Mouse (Mus musculus): Measurements from ENCODE around the gene Gm28051. TPM values are rescaled to one million over a fixed set of nuclear protein-coding genes. Genes with fewer than 3 reads are reported as not detected.

Gene Gm28051
- polyA plus RNA-seq, 1 experiment, result 0.13 TPM

GRCm38 (mm10) chr12:102703111-102703412 lies 54.5 kb downstream of the Gm28051 start:
- H3K36me3 ChIP-seq (ENCODE audit: control insufficient read depth, insufficient read depth), result no peaks in the 10 kb centered on the region
- no peak overlapping the region for H3ac ChIP-seq (ENCODE audit: control insufficient read depth, insufficient read length, low read depth)
- TF ChIP-seq MAX (IDR thresholded peaks at IDR 0.05), result no peak
- no peak for TF ChIP-seq USF1 (IDR thresholded peaks at IDR 0.05; ENCODE audit: low read depth)
- no peak for TF ChIP-seq CTCF (IDR thresholded peaks at IDR 0.05; ENCODE audit: control insufficient read depth, insufficient read depth, insufficient read length)
- TF ChIP-seq MYOG (IDR thresholded peaks at IDR 0.05; ENCODE audit: control insufficient read depth, extremely low read depth, insufficient read length), result no peak
- no peak for TF ChIP-seq CEBPB (IDR thresholded peaks at IDR 0.05; ENCODE audit: low read depth)
- no peak for TF ChIP-seq FOSL1 (IDR thresholded peaks at IDR 0.05; ENCODE audit: insufficient read depth, low read length, poor library complexity, severe bottlenecking)
- TF ChIP-seq MYOD1 (IDR thresholded peaks at IDR 0.05; ENCODE audit: control insufficient read depth, insufficient read length, low read depth), result no peak
- H3K79me3 ChIP-seq (ENCODE audit: low read depth), result no peaks in the 10 kb centered on the region
- H3K27me3 ChIP-seq (ENCODE audit: control insufficient read depth, insufficient read depth, insufficient read length), result no peaks in the 10 kb centered on the region
- H3K4me3 ChIP-seq (ENCODE audit: insufficient read depth, poor library complexity, severe bottlenecking), result no peak overlapping the region
- H3K79me2 ChIP-seq (ENCODE audit: control insufficient read depth, insufficient read depth), result no peaks in the 10 kb centered on the region

DNA sequence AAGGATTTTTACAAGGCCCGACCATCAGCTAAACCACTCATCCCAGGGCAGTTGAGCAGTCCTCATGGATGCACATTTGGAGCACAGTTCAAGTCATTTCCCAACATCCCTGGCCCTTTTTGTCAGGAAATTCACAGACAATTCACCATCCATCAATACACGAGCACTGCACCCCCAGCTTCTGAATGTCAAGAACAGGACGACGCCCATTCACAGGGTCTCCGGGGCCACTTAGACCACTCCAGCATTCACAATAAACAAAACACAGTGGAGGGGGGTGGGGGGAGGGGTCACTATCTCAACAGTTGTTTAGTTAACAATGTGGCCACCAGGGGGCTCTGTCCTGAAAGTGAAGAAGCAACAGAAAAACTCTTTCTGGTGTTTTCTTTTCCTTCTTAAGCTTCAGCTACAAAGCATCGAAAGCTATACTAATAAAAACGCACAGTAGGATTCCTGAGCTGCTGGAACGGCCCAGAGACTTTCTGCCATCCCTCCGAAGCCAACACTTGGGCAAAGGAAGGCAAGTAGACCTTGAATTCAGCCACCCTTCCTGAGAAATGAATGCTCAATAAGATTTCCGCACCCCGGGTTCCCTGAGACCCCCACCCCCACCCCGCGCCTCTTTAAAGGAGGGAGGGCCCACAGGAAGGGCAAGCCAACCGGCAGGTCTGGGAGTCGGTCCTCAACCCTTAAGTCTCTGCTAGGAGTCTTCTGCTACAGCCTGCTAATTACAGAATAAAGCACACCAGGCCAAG lies 55.0 kb downstream of the Gm28051 start:
- no peak for TF ChIP-seq CTCF (IDR thresholded peaks at IDR 0.05; ENCODE audit: control insufficient read depth, insufficient read depth, insufficient read length)
- TF ChIP-seq CEBPB (IDR thresholded peaks at IDR 0.05; ENCODE audit: low read depth), result no peak
- TF ChIP-seq MAX (IDR thresholded peaks at IDR 0.05), result no peak
- no peak for TF ChIP-seq MYOD1 (IDR thresholded peaks at IDR 0.05; ENCODE audit: control insufficient read depth, insufficient read length, low read depth)
- no peak for TF ChIP-seq USF1 (IDR thresholded peaks at IDR 0.05; ENCODE audit: low read depth)
- TF ChIP-seq FOSL1 (IDR thresholded peaks at IDR 0.05; ENCODE audit: insufficient read depth, low read length, poor library complexity, severe bottlenecking), result no peak
- TF ChIP-seq MYOG (IDR thresholded peaks at IDR 0.05; ENCODE audit: control insufficient read depth, extremely low read depth, insufficient read length), result no peak
- H3K36me3 ChIP-seq (ENCODE audit: control insufficient read depth, insufficient read depth), result no peaks in the 10 kb centered on the region

GRCm38 (mm10) chr12:102701691-102702207 lies 55.8 kb downstream of the Gm28051 start:
- TF ChIP-seq MYOD1 (IDR thresholded peaks at IDR 0.05; ENCODE audit: control insufficient read depth, insufficient read length, low read depth), result no peak
- no peak for TF ChIP-seq MAX (IDR thresholded peaks at IDR 0.05)
- TF ChIP-seq MYOG (IDR thresholded peaks at IDR 0.05; ENCODE audit: control insufficient read depth, extremely low read depth, insufficient read length), result no peak
- TF ChIP-seq CEBPB (IDR thresholded peaks at IDR 0.05; ENCODE audit: low read depth), result no peak
- H3K27me3 ChIP-seq (ENCODE audit: control insufficient read depth, insufficient read depth, insufficient read length), result no peaks in the 10 kb centered on the region
- no peaks in the 10 kb centered on the region for H3K79me3 ChIP-seq (ENCODE audit: low read depth)
- no peaks in the 10 kb centered on the region for H3K79me2 ChIP-seq (ENCODE audit: control insufficient read depth, insufficient read depth)
- no peak overlapping the region for H3K4me3 ChIP-seq (ENCODE audit: insufficient read depth, poor library complexity, severe bottlenecking)
- no peaks in the 10 kb centered on the region for H3K36me3 ChIP-seq (ENCODE audit: control insufficient read depth, insufficient read depth)
- no peak overlapping the region for H3ac ChIP-seq (ENCODE audit: control insufficient read depth, insufficient read length, low read depth)

More for the DNA sequence above, 55.0 kb downstream of the Gm28051 start:
- H3ac ChIP-seq (ENCODE audit: control insufficient read depth, insufficient read length, low read depth), result no peak overlapping the region
- H3K27me3 ChIP-seq (ENCODE audit: control insufficient read depth, insufficient read depth, insufficient read length), result no peaks in the 10 kb centered on the region
- no peaks in the 10 kb centered on the region for H3K79me3 ChIP-seq (ENCODE audit: low read depth)
- no peak overlapping the region for H3K4me3 ChIP-seq (ENCODE audit: insufficient read depth, poor library complexity, severe bottlenecking)
- H3K79me2 ChIP-seq (ENCODE audit: control insufficient read depth, insufficient read depth), result no peaks in the 10 kb centered on the region

DNA sequence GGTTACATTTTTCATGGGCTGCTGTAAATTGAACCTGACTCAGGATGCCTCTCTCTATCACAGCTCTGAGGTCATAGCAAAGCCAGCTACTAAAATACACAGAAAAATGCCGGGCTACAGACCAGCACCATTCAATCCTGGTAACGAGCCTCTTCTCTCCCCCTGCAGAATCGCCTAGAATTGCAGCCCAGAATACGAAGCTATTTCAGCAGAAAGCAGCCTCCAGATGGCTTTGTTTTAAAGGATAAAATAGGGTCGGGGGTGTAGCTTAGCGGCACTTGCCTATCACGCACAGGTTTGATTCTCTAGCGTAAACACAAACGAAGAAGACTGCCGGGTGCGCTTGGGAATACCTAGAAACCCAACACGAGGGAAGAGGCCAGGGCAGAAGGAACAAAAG lies 57.1 kb downstream of the Gm28051 start:
- Histone ChIP-seq H3K79me3 (ENCODE audit: low read depth) (no peaks in the 10 kb centered on the region), H3K79me2 (ENCODE audit: control insufficient read depth, insufficient read depth) (no peaks in the 10 kb centered on the region), H3K27me3 (ENCODE audit: control insufficient read depth, insufficient read depth, insufficient read length) (no peaks in the 10 kb centered on the region), H3K36me3 (ENCODE audit: control insufficient read depth, insufficient read depth) (no peaks in the 10 kb centered on the region), H3K4me3 (ENCODE audit: insufficient read depth, poor library complexity, severe bottlenecking) (no peak overlapping the region), H3ac (ENCODE audit: control insufficient read depth, insufficient read length, low read depth) (no peak overlapping the region)
- TF ChIP-seq MYOG (IDR thresholded peaks at IDR 0.05; ENCODE audit: control insufficient read depth, extremely low read depth, insufficient read length) (no peak), CTCF (IDR thresholded peaks at IDR 0.05; ENCODE audit: control insufficient read depth, insufficient read depth, insufficient read length) (no peak), USF1 (IDR thresholded peaks at IDR 0.05; ENCODE audit: low read depth) (no peak), CEBPB (IDR thresholded peaks at IDR 0.05; ENCODE audit: low read depth) (no peak), MAX (IDR thresholded peaks at IDR 0.05) (no peak), MYOD1 (IDR thresholded peaks at IDR 0.05; ENCODE audit: control insufficient read depth, insufficient read length, low read depth) (no peak), FOSL1 (IDR thresholded peaks at IDR 0.05; ENCODE audit: insufficient read depth, low read length, poor library complexity, severe bottlenecking) (no peak)

DNA sequence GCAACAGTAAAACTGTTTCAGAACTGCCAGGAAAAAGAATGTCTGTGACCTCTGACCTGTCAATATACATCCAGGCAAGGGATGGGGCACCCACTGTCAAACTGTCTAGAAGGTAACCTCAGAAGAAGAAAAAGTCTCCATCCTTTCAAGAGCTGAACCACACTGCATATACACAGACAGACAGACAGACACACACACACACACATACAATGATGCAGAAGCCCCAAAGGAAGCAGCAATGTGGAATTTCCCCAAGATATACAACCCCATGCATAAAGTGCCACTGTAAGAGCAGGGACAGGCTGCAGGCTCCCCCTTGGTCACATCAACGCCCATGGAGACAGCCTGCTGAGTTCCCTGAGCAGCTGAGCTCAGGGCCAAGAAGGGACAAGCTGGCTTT lies 58.4 kb downstream of the Gm28051 start:
- Histone ChIP-seq H3ac (ENCODE audit: control insufficient read depth, insufficient read length, low read depth) (no peak overlapping the region), H3K79me3 (ENCODE audit: low read depth) (no peaks in the 10 kb centered on the region), H3K36me3 (ENCODE audit: control insufficient read depth, insufficient read depth) (no peaks in the 10 kb centered on the region), H3K27me3 (ENCODE audit: control insufficient read depth, insufficient read depth, insufficient read length) (no peaks in the 10 kb centered on the region), H3K4me3 (ENCODE audit: insufficient read depth, poor library complexity, severe bottlenecking) (no peak overlapping the region), H3K79me2 (ENCODE audit: control insufficient read depth, insufficient read depth) (no peaks in the 10 kb centered on the region)
- TF ChIP-seq CEBPB (IDR thresholded peaks at IDR 0.05; ENCODE audit: low read depth) (no peak), MYOD1 (IDR thresholded peaks at IDR 0.05; ENCODE audit: control insufficient read depth, insufficient read length, low read depth) (no peak), CTCF (IDR thresholded peaks at IDR 0.05; ENCODE audit: control insufficient read depth, insufficient read depth, insufficient read length) (no peak), USF1 (IDR thresholded peaks at IDR 0.05; ENCODE audit: low read depth) (no peak), FOSL1 (IDR thresholded peaks at IDR 0.05; ENCODE audit: insufficient read depth, low read length, poor library complexity, severe bottlenecking) (no peak), MYOG (IDR thresholded peaks at IDR 0.05; ENCODE audit: control insufficient read depth, extremely low read depth, insufficient read length) (no peak), MAX (IDR thresholded peaks at IDR 0.05) (no peak)

Measured in C2C12 (cell line).